Mouse (Mus musculus): Measurements from ENCODE around the gene Ctf1. TPM values are rescaled to one million over a fixed set of nuclear protein-coding genes. Genes with fewer than 3 reads are reported as not detected.

Gene Ctf1
- total RNA-seq (2021) = 1 to 10 TPM; 2.1 to 2.4 TPM

DNA sequence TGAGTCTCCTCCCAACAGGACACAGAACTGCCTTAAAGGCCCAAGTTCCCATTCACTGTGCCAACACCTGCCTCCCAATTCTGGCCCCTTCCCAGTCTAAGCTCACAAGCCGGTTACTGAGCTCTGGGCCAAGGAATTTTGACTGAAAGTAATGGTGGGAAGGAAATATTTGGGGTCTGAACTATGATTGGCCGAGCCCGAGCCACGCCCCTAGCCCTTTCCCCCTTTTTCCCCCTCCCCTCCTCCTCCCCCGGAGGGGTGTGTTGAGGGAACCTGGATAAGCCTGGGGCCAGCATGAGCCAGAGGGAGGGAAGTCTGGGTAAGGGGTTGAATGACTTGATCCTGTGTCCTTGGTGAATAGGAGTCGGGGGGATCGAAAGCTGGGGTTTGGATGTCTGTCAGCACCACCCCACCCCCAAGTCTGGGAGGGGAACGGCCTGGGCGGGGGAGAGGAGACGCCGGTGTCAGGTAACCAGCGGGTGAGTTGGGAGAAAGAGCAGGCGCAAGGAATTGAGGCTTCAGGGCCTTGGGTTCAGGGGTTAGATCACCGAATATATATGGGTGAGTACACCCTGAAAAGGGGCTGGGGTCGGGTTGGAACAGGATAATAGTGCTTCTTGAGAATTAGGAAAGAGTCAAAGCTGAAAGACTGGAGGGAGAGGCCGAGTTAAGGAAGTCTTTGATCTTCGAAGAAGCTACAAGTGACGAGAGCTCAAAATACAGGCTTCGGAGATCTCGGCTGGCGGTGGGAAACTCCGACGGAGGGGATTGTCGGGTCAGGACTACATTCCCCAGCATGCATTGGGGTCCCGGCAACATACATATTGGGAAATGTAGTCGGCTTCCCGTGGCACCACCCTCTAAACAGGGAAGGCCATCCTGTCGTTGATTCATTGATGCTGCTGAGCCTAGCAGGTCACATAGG, at the start of gene Ctf1:
TSS of gene Ctf1 (plus strand) at position 276 of the 925 bp plus-strand sequence.
- peak; percentile 68 to 70 for DNase-seq

DNA sequence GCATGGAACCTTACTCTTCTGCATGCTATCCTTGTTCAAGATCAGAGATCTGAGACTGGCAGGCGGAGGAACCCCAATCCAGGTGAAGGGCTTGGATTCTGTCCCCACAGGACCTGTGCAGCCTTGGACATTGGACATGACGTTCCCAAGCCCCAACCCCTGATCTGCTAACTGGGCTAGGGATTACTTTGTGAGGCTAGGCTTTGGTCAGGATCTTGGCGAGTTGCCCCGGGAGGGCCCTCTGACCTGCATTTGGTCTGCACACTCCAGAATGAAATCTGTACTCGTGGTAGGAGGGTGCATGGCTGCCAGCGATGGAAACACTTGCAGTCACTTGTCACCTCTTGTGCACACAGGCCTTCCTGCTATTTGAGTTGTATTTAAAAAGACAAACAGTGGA, 49.6 kb upstream of the Ctf1 start:
- no peak for DNase-seq

- DNase-seq = no peak
Observed at GRCm38 (mm10) chr7:127666066-127666654, 46.4 kb upstream of the Ctf1 start.

DNA sequence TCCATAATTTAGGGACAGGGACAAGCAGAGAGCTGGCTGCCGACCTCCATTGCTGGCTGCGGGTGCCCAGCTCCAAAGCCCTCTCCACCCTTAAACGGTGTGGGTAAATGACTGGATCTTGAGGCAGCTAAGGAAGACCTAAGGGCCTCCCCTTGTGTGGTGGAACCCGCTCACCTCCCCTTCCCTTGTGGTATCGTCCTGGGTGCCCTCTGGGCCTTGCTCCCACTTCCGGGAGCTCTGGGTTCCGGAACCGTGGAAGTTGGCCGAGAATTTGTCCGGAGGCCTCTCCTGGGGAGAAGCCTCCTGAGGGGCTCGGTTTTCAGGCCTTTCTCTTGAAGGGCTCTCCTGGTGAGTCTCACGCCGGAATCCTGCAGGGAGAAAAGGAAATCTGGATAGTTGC, 45.9 kb upstream of the Ctf1 start:
- no peak for DNase-seq

GRCm38 (mm10) chr7:127667171-127667570, 45.4 kb upstream of the Ctf1 start:
- peak in 1 of 2 experiments; percentile 19 for DNase-seq

DNA sequence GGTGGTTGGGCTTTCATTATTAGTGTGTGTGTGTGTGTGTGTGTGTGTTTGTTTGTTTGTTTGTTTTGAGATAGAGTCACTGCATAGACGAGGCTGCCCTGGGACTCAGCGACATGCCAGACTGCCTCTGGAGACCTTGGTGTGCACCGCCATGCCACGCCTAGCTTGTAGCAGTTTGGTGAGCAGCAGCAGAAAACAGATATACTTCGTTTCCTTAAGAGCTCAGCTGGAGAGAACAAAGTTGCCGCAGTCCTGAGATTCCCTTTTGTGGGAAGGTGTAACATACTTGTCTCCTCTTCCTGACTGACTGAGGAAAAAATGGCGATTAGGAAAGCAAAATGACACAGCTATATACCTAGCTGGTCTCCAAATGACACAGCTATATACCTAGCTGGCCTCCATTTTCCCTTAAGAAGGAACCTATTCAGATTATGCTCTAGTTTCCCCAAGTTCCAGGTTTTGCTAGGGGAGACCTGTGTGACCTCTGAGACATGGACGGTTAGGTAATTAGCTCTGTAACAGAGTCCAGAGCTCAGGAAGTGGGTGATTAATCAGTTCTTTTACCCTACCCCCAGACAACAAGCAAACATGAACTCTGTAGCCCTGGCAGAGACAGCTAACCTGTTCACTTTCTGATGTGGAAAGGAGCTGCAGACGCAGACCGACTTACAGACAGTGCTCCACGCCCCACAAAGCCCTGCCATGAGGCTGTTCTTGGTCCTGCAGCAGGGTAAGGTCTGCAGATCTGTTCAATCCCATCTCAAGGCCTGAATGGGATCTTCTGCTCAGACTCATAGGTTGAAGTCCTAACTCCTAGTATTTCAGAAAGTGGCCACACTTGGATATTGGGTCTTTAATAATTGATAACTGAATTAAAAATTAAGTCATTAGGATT, 40.4 kb upstream of the Ctf1 start:
- DNase-seq = no peak

GRCm38 (mm10) chr7:127672776-127673175, 39.8 kb upstream of the Ctf1 start:
- DNase-seq = no peak

- peak; percentile 80 to 86 for DNase-seq
Observed at GRCm38 (mm10) chr7:127674977-127675376, 37.6 kb upstream of the Ctf1 start.

GRCm38 (mm10) chr7:127675391-127675811, 37.1 kb upstream of the Ctf1 start:
- no peak for DNase-seq

DNA sequence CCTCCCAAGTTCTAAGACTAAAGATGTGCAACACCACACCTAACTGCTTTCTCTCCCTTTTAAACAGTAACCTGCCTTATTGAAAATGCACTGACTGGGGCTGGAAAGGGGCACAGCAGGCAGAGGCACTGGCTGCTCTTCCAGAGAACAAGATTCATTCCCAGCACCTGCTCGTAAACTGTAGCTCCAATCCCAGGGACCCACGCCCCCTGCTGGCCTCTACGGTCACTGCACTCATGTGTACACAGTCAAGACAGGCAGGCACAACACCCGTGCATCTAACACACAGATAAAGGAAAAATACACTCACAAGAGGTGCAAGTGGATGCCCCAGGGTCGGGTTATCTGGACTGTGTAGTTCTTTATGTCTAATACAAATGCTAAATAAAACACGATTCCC, 35.5 kb upstream of the Ctf1 start:
- no peak for DNase-seq

GRCm38 (mm10) chr7:127677609-127678008, 34.9 kb upstream of the Ctf1 start:
- DNase-seq = no peak

GRCm38 (mm10) chr7:127678811-127679210, 33.7 kb upstream of the Ctf1 start:
- no peak for DNase-seq

DNA sequence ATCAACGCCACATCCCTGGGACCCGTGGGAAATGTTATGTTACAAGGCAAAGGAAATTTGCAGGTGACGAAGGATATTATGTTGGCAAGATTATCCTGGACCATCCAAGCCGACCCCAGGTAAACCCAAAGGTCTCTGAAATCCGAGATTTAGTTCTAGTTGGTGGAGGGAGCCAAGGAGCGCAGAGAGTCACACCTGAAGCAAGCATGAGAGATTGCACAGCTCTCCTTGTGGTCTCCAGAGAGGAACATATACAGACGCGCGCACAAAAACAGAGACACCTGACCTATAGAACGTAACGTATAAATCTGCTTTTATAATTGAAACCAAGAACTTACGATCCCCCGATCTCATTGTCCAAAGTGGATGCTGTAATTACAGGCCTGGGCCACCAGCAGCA, 32.0 kb upstream of the Ctf1 start:
- no peak for DNase-seq

DNA sequence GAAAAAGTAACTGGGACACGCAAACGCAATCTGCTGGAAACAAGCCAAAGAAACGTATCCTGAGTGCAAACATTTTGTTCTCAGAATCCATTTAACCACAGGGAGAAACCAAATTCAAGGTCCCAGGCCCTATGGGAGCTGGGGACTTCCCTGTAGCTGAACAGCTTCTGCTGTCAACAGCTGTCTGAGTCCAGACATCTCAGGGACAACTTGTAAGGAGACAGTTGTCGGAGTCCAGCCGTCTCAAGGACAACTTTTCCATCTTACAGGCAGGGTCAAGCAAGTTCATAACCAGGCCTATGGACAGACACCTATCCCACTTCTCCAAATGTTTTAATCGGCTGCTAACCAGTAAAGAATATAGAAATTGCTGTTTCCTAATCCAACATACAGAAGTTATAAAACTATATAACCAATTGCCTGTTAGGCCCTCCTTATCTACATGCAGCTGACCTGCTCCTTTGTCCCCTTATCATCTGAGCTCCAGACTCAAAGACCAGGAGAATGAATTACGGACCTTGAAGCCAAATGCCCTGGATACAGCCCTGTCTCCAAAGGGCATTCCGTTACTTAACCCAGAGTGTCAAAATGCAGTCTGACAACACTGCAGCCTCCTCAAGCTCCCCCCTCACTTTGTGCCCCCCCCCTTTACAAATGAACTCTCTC, 30.5 kb upstream of the Ctf1 start:
- DNase-seq = no peak

DNA sequence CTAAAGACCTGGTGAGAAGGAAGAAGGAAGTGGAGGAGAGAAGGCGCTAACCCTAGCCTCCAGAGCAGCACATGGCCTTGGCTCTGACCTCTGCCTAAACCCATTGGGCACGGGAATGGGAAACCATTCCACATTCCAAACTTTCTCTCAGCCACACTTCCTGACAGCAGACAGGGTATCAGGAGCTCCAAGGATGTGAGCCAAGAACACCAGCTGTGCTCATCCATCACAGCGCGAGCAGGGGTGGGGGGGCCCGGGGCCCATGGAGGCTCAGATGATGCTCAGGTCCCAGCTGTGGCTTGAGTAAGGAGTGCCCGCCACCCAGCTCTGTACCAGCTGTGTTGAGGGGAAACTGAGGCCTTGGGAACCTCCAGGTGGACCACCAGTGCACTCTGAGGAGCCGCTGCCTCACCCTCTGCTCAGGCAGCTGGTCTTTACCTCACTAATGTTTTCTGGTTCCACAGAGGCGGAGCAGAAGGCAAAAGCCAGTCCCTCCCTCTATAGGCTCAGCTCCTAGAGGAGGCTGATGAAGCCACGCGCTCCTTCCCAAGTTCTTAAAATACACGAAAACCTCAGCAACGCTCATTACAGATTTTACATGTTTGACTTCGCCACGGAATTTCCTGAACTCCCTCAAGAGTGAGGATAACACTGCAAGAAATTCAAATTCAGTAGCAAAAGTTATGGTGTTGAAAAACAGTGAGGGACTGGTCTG, 27.1 kb upstream of the Ctf1 start:
- no peak for DNase-seq

GRCm38 (mm10) chr7:127686740-127687449, 25.6 kb upstream of the Ctf1 start:
- no peak for DNase-seq

DNA sequence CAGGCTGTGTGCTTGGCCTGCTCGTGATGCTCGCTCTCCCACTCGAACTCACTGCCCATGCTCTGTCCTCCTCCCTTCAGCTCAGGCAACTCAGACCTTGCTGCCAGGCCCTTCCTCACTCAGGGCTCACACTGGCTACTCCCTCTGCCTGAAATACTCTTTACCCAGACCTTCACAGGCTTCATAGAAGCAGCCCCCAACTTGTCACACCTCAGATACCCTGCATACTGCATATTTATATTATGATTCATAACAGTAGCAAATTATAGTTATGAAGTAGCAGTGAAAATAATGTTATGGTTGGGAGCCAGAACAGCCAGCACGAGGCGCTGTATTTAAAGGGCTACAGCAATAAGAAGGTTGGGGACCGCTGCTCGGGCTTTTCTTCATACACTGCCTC, 23.6 kb upstream of the Ctf1 start:
- DNase-seq = no peak

GRCm38 (mm10) chr7:127689626-127690280, 22.8 kb upstream of the Ctf1 start:
- DNase-seq = no peak

DNA sequence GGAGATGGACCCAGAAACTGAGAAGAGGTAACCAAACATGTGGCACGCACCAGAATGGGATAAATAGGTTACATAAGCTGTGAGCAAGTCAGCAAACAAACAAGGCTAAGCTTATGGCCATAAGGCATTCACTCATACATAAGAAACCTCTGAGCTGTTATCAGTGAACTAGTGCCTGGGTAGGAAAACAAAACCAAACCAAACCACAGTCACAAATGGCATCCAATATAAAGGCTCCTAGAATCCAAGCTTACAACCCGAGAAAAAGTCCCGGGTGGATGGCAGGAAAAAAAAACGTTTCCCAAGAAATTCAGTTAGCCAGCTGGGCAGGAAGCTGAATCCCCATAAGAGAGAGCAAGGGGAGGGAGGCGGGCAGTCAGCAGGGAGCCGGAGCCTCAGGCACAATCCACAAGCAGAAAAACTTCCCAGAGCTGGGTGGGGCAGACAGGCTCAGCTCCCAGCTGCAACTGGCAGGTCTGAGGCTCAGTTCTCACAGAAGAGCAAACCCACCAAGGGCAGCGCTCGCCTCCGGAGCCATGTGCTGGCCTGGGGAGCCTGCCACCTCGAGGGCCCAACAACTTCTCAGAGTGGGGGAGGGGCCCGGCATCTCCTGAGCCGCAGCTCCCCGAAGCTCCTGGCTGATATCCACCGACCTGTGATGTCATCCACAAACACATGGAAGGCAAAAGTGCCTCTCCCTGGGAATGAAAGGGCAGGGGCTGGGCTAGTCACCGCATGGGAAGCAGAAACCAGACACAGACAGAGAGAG, 21.1 kb upstream of the Ctf1 start:
- DNase-seq = peak in 1 of 2 experiments; percentile 28

- no peak for DNase-seq
Observed at GRCm38 (mm10) chr7:127693290-127693689, 19.2 kb upstream of the Ctf1 start.

All from layer of hippocampus, postnatal 36 days (tissue).